Mouse (Mus musculus): ENCODE measurements around the gene Aknad1. TPM values are rescaled to one million over a fixed set of nuclear protein-coding genes. Genes with fewer than 3 reads are reported as not detected.

The Aknad1 gene
- total RNA-seq, 1 experiment: not detected

- no peak overlapping the region for H3K27ac ChIP-seq (ENCODE audit: insufficient read depth, low read depth, low read length, poor library complexity, severe bottlenecking)
- H3K4me3 ChIP-seq (ENCODE audit: insufficient read depth in 1 of 2, low read depth in 1 of 2, low read length in 2 of 2, poor library complexity in 1 of 2, severe bottlenecking in 1 of 2): no peak overlapping the region
- no peak for DNase-seq (ENCODE audit: low read depth, low spot score)
- no peaks in the 10 kb centered on the region for H3K9me3 ChIP-seq (ENCODE audit: control insufficient read depth, insufficient read depth, low read depth, low read length)
- in situ Hi-C loops (cut with MboI; ENCODE audit: low sequenced_read_pairs in 2 of 2, unreplicated experiment in 2 of 2): no loop called here
- TF ChIP-seq ZC3H11A (IDR thresholded peaks at IDR 0.05; ENCODE audit: borderline replicate concordance, low read depth, low read length) (no peak), CHD2 (IDR thresholded peaks at IDR 0.05; ENCODE audit: low read depth, low read length) (no peak), MAFK (IDR thresholded peaks at IDR 0.05; ENCODE audit: insufficient read depth, low read depth, low read length) (no peak), HCFC1 (IDR thresholded peaks at IDR 0.05; ENCODE audit: borderline replicate concordance, insufficient read depth, low read length) (no peak), ZNF384 (IDR thresholded peaks at IDR 0.05; ENCODE audit: low read depth, low read length) (no peak)
- no peaks in the 10 kb centered on the region; a peak in 1 of 4 replicates for H3K4me1 ChIP-seq (ENCODE audit: control insufficient read depth in 2 of 2, insufficient read depth in 2 of 2, low read length in 2 of 2, poor library complexity in 1 of 2)
- H3K36me3 ChIP-seq (ENCODE audit: control insufficient read depth, insufficient read depth, low read length, poor library complexity, severe bottlenecking): no peaks in the 10 kb centered on the region; the same call in 1 of the 2 replicates
- no peak overlapping the region for H3K9ac ChIP-seq (ENCODE audit: insufficient read depth, low read depth, low read length, poor library complexity, severe bottlenecking)
These were observed 91.0 kb downstream of the Aknad1 start for GRCm38 (mm10) chr3:108830493-108830892.

GRCm38 (mm10) chr3:108831750-108832149 lies 92.3 kb downstream of the Aknad1 start:
- H3K36me3 ChIP-seq (ENCODE audit: control insufficient read depth, insufficient read depth, low read length, poor library complexity, severe bottlenecking): no peaks in the 10 kb centered on the region
- H3K9ac ChIP-seq (ENCODE audit: insufficient read depth, low read depth, low read length, poor library complexity, severe bottlenecking): no peak overlapping the region
- in situ Hi-C loops (cut with MboI; ENCODE audit: low sequenced_read_pairs in 2 of 2, unreplicated experiment in 2 of 2): no loop called here
- DNase-seq (ENCODE audit: low read depth, low spot score): no peak
- H3K27ac ChIP-seq (ENCODE audit: insufficient read depth, low read depth, low read length, poor library complexity, severe bottlenecking): no peak overlapping the region
- H3K4me1 ChIP-seq (ENCODE audit: control insufficient read depth in 2 of 2, insufficient read depth in 2 of 2, low read length in 2 of 2, poor library complexity in 1 of 2): no peaks in the 10 kb centered on the region; a peak in 1 of 4 replicates
- TF ChIP-seq HCFC1 (IDR thresholded peaks at IDR 0.05; ENCODE audit: borderline replicate concordance, insufficient read depth, low read length): no peak
- TF ChIP-seq CHD2 (IDR thresholded peaks at IDR 0.05; ENCODE audit: low read depth, low read length): no peak
- TF ChIP-seq ZC3H11A (IDR thresholded peaks at IDR 0.05; ENCODE audit: borderline replicate concordance, low read depth, low read length): no peak
- no peak for TF ChIP-seq MAFK (IDR thresholded peaks at IDR 0.05; ENCODE audit: insufficient read depth, low read depth, low read length)
- no peak for TF ChIP-seq ZNF384 (IDR thresholded peaks at IDR 0.05; ENCODE audit: low read depth, low read length)
- no peaks in the 10 kb centered on the region for H3K9me3 ChIP-seq (ENCODE audit: control insufficient read depth, insufficient read depth, low read depth, low read length)
- H3K4me3 ChIP-seq (ENCODE audit: insufficient read depth in 1 of 2, low read depth in 1 of 2, low read length in 2 of 2, poor library complexity in 1 of 2, severe bottlenecking in 1 of 2): no peak overlapping the region

Other genes with a start within 250 kb of the Aknad1 start
- 0.63 TPM in 1 of 2 replicates, not detected in the other for gene 1700013F07Rik, start 205.5 kb upstream of the Aknad1 start, total RNA-seq (2012; rRNA removed)
- 0.27 and 0.37 TPM in 2 replicates for gene 5330417C22Rik, start 203.1 kb upstream of the Aknad1 start, total RNA-seq (2012; rRNA removed)
- gene Tmem167b, start 177.2 kb upstream of the Aknad1 start, total RNA-seq (2012; rRNA removed): 21.1 and 21.8 TPM in 2 replicates
- gene Taf13, start 168.0 kb upstream of the Aknad1 start, total RNA-seq (2012; rRNA removed): 12.5 and 17.3 TPM in 2 replicates
- 14.5 and 15.9 TPM in 2 replicates for gene Wdr47, start 148.4 kb upstream of the Aknad1 start, total RNA-seq (2012; rRNA removed)
- 33.9 and 59.8 TPM in 2 replicates for gene Clcc1, start 85.7 kb upstream of the Aknad1 start, total RNA-seq (2012; rRNA removed)
- gene Gpsm2, start 17.3 kb upstream of the Aknad1 start, total RNA-seq (2012; rRNA removed): 10.5 and 16.2 TPM in 2 replicates
- gene Stxbp3, start 100.9 kb downstream of the Aknad1 start, total RNA-seq (2012; rRNA removed): 11.2 and 18.1 TPM in 2 replicates
- 0.09 TPM in 1 of 2 replicates, not detected in the other for gene Fndc7, start 150.3 kb downstream of the Aknad1 start, total RNA-seq (2012; rRNA removed)
- 69.7 and 70.6 TPM in 2 replicates for gene Prpf38b, start 172.1 kb downstream of the Aknad1 start, total RNA-seq (2012; rRNA removed)
- gene Henmt1, start 200.2 kb downstream of the Aknad1 start, total RNA-seq (2012; rRNA removed): 0.53 and 1.7 TPM in 2 replicates
- gene Gm9857, start 200.8 kb downstream of the Aknad1 start, total RNA-seq (2012; rRNA removed): 0.76 TPM in 1 of 2 replicates, not detected in the other